Mouse (Mus musculus): ENCODE measurements around the gene Myo1b.

DNA sequence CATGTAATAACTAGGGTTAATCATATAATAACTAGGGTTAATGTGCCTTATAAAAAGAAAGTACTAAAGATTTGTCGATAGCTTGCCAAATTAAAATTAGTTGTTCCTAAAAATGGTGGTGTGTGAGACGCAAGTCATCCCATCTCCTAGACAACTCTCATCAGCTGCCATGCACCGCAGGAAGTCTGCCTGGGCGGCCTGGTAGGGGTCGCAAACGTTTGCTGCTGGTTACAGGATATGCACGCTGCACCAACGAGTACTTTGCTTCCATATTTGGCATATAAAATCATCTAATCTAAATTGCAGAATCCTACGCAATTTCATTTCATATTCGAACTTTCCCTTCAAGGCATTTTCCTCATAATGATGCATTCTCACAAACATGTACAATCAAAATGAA lies 107.0 kb downstream of the Myo1b start:
- TF ChIP-seq CTCF (IDR thresholded peaks at IDR 0.05; ENCODE audit: low read depth) (no peak), EP300 (optimal IDR thresholded peaks at IDR 0.05) (no peak)
